Mouse (Mus musculus): Measurements from ENCODE around the gene Nmb. TPM values are rescaled to one million over a fixed set of nuclear protein-coding genes. Genes with fewer than 3 reads are reported as not detected.
A peak's percentile ranks its signal among the peaks of the same experiment; 100 is the strongest.

The Nmb gene
- polyA plus RNA-seq, 1 experiment from 2014 or later, result 8.0 TPM

DNA sequence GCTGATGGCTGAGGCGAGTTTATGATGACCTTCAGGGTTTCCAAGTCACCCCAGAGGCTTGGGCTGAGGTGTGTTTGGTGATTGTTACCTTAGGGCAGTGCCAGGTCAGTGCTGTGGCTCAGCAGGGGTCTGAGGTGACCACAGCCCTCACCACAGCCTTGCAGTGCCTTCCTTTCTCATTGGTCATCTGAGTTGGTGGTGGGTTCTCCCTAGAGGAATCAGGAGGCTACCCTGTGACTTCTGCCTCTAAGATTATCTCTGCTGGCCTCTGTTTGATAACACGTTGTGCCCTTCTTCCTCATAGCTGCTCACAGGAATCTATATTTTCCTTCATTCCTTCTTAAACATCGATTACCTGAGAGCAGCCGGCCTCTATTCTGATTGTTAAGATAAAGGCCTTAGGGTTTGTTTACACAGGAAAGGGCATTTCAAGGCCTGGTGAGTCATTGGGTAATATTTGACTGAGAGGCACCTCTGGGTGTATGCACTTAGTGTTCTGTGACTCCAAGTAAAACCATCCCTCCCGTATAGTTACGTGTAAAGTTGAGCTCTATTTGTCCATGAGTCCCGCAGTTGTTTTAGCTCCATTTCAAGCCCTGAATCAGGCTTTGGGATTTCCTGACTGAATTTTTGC is 38.2 kb downstream of the Nmb start:
- 89% methylated on average over 7 of the region's 7 CpGs for WGBS
- Histone ChIP-seq H3K9me3 (no peaks in the 10 kb centered on the region), H3K4me1 (replicated peaks) (peaks cover 52% of the 10 kb centered on the region), H3K27me3 (no peaks in the 10 kb centered on the region), H3K27ac (no peak overlapping the region), H3K4me2 (no peak overlapping the region), H3K4me3 (no peak overlapping the region), H3K36me3 (peaks cover 77% of the 10 kb centered on the region), H3K9ac (no peak overlapping the region)
- ATAC-seq (ENCODE audit: low FRiP score), result no peak

DNA sequence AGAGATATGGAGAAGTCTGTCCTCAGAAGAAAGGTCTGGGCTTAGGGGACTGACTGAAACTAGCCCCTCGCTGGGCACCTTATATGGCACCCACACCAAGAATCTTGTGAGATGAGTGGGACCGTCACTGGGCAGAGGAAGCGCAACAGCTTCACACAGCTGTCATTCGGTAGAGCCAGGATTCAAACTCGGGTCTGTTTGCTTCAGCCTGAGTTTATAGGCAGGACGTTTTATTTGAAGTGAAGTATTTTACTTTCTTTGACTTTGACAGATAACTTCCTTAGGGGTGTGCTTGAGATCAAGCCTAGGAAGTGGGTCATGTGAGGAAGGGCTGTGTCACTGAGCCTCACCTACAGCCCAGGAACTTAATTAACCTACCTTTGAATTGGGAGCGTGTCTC is 39.4 kb downstream of the Nmb start:
- H3K27ac ChIP-seq, result no peak overlapping the region
- no peak overlapping the region for H3K4me3 ChIP-seq
- H3K9ac ChIP-seq, result no peak overlapping the region
- peaks cover 55% of the 10 kb centered on the region for H3K4me1 ChIP-seq (replicated peaks)
- no peak overlapping the region for H3K4me2 ChIP-seq
- ATAC-seq (ENCODE audit: low FRiP score), result no peak
- peaks cover 68% of the 10 kb centered on the region for H3K36me3 ChIP-seq
- H3K9me3 ChIP-seq, result no peaks in the 10 kb centered on the region
- H3K27me3 ChIP-seq, result no peaks in the 10 kb centered on the region
- 95% methylated on average over 7 of the region's 7 CpGs for WGBS

DNA sequence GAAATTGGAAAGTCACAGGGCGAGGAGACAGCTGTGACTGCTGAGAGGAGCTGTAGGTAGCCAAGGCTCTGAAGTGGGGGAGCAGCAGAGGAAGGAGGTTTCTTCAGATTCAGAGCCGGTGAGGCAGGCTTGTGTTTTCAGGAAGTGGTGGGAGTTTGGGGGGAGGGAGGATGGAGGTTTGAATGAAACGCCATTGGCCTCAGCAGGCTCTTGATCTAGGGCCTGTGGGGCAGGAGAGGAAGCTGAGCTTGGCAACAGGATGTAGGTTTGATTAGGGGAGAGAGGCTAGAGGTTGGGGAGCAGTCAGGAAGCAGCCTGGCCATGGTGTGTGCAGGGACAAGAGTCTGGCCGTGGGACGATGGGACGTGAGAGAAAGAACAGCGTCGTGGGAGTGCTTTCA is 40.0 kb downstream of the Nmb start:
- no peak for ATAC-seq (ENCODE audit: low FRiP score)
- H3K4me2 ChIP-seq, result peak overlapping the region; percentile 15; the same call in 1 of the 2 replicates
- peaks cover 57% of the 10 kb centered on the region for H3K4me1 ChIP-seq (replicated peaks)
- no peaks in the 10 kb centered on the region for H3K27me3 ChIP-seq
- H3K36me3 ChIP-seq, result peaks cover 61% of the 10 kb centered on the region
- H3K9ac ChIP-seq, result 0 out of 2 replicates have a peak overlapping the region, but pooled peaks have one; percentile 5
- H3K9me3 ChIP-seq, result no peaks in the 10 kb centered on the region
- no peak overlapping the region for H3K27ac ChIP-seq
- WGBS, result 84% methylated on average over 8 of the region's 8 CpGs
- no peak overlapping the region for H3K4me3 ChIP-seq

DNA sequence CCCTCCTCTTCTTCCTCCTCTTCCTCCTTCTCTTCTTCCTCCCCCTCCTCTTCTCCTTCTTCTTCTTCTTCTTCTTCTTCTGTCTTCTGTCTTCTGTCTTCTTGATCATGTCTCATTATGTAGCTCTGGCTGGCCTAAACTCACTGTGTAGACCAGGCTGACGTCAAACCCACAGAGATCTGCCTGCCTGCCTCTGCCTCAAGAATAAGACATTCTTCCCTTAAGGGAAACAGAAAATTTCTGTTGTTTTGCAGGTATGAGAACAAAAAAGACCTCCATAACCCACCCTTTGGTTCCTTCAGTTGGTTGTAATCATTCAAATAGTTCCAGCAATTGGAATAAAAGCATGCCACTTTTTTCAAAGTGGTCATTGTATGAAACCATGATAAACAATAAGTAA is 40.7 kb downstream of the Nmb start:
- WGBS, result 84% methylated on average over 1 of the region's 1 CpGs
- H3K27me3 ChIP-seq, result no peaks in the 10 kb centered on the region
- H3K9me3 ChIP-seq, result no peaks in the 10 kb centered on the region
- no peak overlapping the region for H3K27ac ChIP-seq
- 0 out of 2 replicates have a peak overlapping the region, but pooled peaks have one; percentile 23 for H3K4me3 ChIP-seq
- H3K4me2 ChIP-seq, result peak overlapping the region; percentile 74
- ATAC-seq (ENCODE audit: low FRiP score), result no peak
- peak overlapping the region; percentile 63; the same call in 1 of the 2 replicates for H3K9ac ChIP-seq
- H3K36me3 ChIP-seq, result peaks cover 55% of the 10 kb centered on the region
- H3K4me1 ChIP-seq (replicated peaks), result peaks cover 57% of the 10 kb centered on the region

DNA sequence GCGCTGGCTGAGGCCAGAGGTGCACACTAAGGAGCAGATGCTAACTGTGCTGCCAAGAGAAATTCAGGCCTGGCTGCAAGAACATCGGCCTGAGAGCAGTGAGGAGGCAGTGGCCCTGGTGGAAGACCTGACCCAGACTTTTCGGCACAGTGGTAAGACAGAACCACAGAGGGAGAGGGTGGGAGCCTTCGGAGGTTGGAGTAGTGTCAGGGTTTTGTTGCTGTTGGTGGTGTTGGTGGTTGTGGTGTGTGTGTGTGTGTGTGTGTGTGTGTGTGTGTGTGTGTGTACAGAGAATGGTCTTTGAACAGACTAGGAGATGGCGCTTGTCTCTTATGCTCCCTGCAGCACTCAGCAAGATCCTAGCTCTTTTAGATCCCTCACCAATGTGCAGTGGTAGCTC is 41.4 kb downstream of the Nmb start:
- H3K36me3 ChIP-seq, result peaks cover 49% of the 10 kb centered on the region
- WGBS, result 86% methylated on average over 4 of the region's 5 CpGs

DNA sequence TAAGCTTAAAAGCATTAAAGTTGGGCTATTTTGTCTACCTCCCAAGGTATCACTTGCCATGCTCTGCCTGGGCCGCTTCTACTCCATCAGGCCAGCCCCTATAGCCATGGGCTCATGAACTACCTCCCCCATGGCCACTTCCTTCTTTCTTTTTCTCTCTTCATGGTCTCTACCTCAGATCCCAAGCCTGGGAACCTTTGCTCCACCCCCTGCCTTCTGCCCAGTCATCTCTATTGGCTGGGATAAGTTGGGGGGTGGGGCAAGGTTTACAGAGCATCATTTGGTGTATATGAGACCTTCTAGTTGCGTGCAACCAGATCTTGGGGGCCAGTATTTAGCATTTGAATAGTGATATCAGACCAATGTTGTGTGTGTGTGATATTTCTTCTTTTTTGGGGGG is 42.4 kb downstream of the Nmb start:
- no peaks in the 10 kb centered on the region for H3K27me3 ChIP-seq
- peak overlapping the region; percentile 74 for H3K4me2 ChIP-seq
- H3K27ac ChIP-seq, result no peak overlapping the region
- peak overlapping the region; percentile 63; the same call in 1 of the 2 replicates for H3K9ac ChIP-seq
- peaks cover 38% of the 10 kb centered on the region for H3K36me3 ChIP-seq
- H3K9me3 ChIP-seq, result no peaks in the 10 kb centered on the region
- ATAC-seq (ENCODE audit: low FRiP score), result no peak
- H3K4me3 ChIP-seq, result peak overlapping the region; percentile 79
- 82% methylated on average over 2 of the region's 2 CpGs for WGBS
- H3K4me1 ChIP-seq (replicated peaks), result peaks cover 57% of the 10 kb centered on the region

More for the DNA sequence above, 41.4 kb downstream of the Nmb start:
- Histone ChIP-seq H3K9me3 (no peaks in the 10 kb centered on the region), H3K9ac (peak overlapping the region; percentile 63), H3K27me3 (no peaks in the 10 kb centered on the region), H3K4me1 (replicated peaks) (peaks cover 57% of the 10 kb centered on the region), H3K4me3 (peak overlapping the region; percentile 23), H3K4me2 (peak overlapping the region; percentile 74), H3K27ac (peak overlapping the region; percentile 48; the same call in 1 of the 2 replicates)
- no peak for ATAC-seq (ENCODE audit: low FRiP score)

DNA sequence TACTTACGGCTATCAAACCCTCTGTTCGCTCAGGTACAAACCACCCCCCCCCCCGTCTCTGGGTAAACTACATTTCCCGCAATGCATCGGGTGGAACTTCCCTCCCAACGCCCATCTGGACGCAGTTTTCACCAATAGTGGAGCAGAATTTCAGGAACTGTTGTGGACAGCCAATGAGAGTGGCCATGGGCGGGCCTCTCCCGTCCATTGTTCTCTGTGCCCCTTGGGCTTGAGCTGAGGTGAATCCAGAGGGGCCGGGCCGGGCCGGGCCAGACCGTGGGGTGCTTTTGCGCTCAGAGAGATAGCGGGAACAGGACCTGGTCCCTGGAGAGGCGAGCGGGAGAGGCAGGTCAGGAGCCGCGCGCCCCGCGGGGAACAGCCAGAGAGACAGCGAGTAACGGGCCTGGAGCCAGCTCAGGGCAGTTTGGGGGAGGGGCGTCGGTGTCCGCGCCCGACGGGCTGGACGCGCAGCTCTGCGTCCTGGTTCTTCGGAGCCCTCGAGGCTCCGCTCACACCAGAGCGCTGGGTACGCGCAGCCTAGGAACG is 44.1 kb downstream of the Nmb start, which contains the start of gene Zscan2:
Gene Zscan2, plus strand, starts transcription at position 192 of the 546 bp plus-strand sequence.
- H3K4me3 ChIP-seq, result peak within 1 kb of the TSS; percentile 79
- H3K27me3 ChIP-seq, result no peaks in the 10 kb centered on the region
- WGBS, result under 1% methylated on average over 40 of the region's 40 CpGs
- H3K4me1 ChIP-seq (replicated peaks), result peaks cover 46% of the 10 kb centered on the region
- H3K36me3 ChIP-seq, result peaks cover 24% of the 10 kb centered on the region
- H3K27ac ChIP-seq, result peak within 1 kb of the TSS; percentile 96
- H3K9me3 ChIP-seq, result no peaks in the 10 kb centered on the region
- peak; percentile 98 for ATAC-seq (ENCODE audit: low FRiP score)
- H3K4me2 ChIP-seq, result peak within 1 kb of the TSS; percentile 74
- H3K9ac ChIP-seq, result peak within 1 kb of the TSS; percentile 96

DNA sequence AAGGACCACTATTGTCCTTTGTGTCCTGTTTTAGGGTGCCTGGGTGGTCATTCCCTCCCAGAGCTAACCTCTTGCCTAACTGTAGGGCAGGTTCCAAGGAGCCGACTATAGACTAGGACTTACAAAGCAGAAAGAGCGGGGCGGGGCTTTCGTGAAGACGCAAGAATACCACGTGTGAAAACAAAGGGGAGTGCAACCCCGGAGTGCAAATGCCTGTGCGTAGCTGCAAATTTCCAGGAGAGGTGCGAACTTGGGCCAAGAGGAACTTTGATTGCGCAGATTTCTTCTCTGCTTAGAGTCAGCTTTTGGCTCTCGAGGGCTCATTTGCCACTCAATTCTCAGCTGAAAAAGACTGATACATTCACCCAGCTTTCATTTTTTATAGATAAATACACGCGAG is 44.6 kb downstream of the Nmb start:
- no peaks in the 10 kb centered on the region for H3K9me3 ChIP-seq
- peaks cover 40% of the 10 kb centered on the region for H3K4me1 ChIP-seq (replicated peaks)
- WGBS, result 2% methylated on average over 13 of the region's 13 CpGs
- H3K4me2 ChIP-seq, result peak overlapping the region; percentile 74
- ATAC-seq (ENCODE audit: low FRiP score), result peak; percentile 77
- no peaks in the 10 kb centered on the region for H3K27me3 ChIP-seq
- peaks cover 18% of the 10 kb centered on the region for H3K36me3 ChIP-seq
- H3K4me3 ChIP-seq, result peak overlapping the region; percentile 79
- H3K27ac ChIP-seq, result peak overlapping the region; percentile 61
- H3K9ac ChIP-seq, result peak overlapping the region; percentile 96

DNA sequence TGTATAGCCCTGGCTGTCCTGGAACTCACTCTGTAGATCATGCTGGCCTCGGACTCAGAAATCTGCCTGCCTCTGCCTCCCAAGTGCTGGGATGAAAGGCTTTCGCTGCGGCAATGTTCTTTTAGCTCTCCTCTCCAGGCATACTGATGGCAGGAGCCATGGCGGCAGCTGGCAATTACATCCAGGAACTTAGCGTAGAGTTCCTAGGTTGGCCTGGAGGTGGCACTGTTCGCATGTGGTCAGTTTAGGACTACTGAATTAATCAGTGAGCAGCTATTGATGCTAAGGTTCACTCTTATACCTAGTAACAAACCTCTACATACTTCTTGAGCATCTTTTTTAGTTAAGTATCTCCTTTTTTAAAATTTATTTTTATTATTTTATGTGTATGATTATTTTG is 47.7 kb downstream of the Nmb start:
- no peak overlapping the region for H3K4me3 ChIP-seq
- H3K4me1 ChIP-seq (replicated peaks), result peaks cover 10% of the 10 kb centered on the region
- ATAC-seq (ENCODE audit: low FRiP score), result no peak
- no peaks in the 10 kb centered on the region for H3K36me3 ChIP-seq
- no peaks in the 10 kb centered on the region for H3K9me3 ChIP-seq
- H3K4me2 ChIP-seq, result no peak overlapping the region
- WGBS, result 17% methylated on average over 6 of the region's 6 CpGs
- no peak overlapping the region for H3K27ac ChIP-seq
- no peak overlapping the region for H3K9ac ChIP-seq
- H3K27me3 ChIP-seq, result no peaks in the 10 kb centered on the region

DNA sequence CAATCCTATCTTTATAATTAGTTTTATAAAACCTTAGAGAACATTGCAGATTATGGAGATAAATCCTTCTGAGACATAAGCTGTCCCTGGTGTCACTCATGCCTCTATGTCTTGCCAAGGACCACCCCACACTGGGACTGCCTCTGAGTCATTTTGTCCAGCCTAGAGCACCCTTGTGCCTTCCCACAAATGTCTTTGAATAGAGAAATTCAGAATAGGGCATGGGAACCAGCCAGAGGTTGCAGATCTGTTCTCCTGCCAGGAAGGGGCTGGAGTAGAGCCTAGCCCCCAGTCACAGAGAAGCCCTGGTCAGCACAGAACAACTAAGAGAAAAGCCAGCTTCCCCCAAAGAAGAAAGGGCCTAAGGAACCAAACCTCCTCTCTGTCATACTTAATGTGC is 49.6 kb downstream of the Nmb start:
- Histone ChIP-seq H3K4me2 (no peak overlapping the region), H3K36me3 (no peaks in the 10 kb centered on the region), H3K4me3 (no peak overlapping the region), H3K27me3 (no peaks in the 10 kb centered on the region), H3K4me1 (replicated peaks) (peaks cover 3% of the 10 kb centered on the region; the same call in 1 of the 2 replicates), H3K9me3 (no peaks in the 10 kb centered on the region), H3K9ac (no peak overlapping the region), H3K27ac (no peak overlapping the region)
- ATAC-seq (ENCODE audit: low FRiP score), result no peak

DNA sequence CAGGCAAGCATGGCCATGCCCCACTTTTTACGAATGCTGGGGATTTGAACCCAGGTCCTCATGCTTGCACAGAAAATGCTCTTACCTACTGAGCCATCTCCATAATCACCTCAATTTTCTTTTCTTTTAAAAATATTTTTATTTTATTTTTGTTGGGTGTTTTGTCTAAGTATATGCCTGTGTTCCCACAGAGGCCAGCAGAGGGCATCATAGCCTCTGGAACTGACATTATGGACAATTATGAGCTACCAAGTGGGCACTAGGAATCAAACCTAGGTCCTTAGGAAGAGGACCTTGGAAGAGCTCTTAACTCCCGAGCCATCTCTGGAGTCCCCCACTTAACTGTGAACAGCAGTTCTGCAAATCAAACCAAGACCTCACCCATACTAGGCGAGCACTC is 51.7 kb downstream of the Nmb start:
- H3K4me3 ChIP-seq, result no peak overlapping the region
- no peak overlapping the region for H3K27ac ChIP-seq
- ATAC-seq (ENCODE audit: low FRiP score), result no peak
- no peaks in the 10 kb centered on the region for H3K36me3 ChIP-seq
- no peaks in the 10 kb centered on the region for H3K4me1 ChIP-seq (replicated peaks)
- H3K9ac ChIP-seq, result no peak overlapping the region
- whole genome bisulfite sequencing, result 96% methylated on average over 3 of the region's 3 CpGs
- no peaks in the 10 kb centered on the region for H3K9me3 ChIP-seq
- no peaks in the 10 kb centered on the region for H3K27me3 ChIP-seq
- no peak overlapping the region for H3K4me2 ChIP-seq

Data from hindbrain, embryonic 13.5 days (tissue).